Comparison of ENCODE assay signal across 8 mouse cellular contexts in the genomic region with DNA sequence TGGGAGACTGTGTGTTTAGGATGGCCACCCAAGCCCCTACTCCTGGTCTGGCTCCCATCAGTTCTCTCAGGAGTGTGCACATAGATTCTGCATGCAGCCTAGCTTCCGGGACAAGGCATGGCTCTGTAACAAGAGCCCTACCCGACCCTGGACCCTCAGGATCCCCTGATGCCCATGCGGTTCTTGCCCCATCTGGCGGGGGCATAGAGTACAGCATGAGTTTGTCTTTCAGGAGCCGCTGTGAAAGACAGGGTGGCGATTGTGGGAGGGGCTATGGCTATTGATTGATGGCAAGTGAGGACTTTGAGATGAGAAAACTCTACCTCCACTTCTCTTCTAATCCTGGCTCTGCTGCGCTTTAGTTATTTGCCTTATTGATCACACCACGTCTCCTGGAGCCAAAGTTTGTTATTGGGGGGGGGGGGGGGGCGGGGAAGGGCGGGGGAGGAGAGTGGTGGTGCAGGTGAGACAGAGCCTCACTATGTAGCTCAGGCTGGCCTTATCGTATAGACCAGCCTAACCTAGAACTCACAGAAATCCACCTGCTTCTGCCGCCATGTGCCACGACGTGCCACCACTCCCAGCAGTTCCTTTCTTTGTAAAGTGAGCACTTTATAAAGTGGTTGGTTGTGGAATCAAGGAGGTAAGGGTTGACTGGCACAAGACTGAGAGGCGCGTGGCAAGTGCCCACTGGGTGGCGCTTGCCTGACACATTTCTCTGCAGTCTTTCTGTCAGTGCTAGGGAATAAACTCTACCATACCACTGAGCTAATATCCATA. TPM values are rescaled to one million over a fixed set of nuclear protein-coding genes. Genes with fewer than 3 reads are reported as not detected.
A peak's percentile ranks its signal among the peaks of the same experiment; 100 is the strongest.
DNase-seq lines count a peak whose midpoint lies in the region; ATAC-seq and TF ChIP-seq lines count a peak whose summit lies in the region.

No protein-coding gene starts in this region.

- intact Hi-C loops in heart, adult 2 months (cut with DNase I), result loop anchor here (2.0 to 5.0 kb wide), 3 partner anchors 60 to 813 kb away; partner anchors contain the start of gene Ncapg

- no peak for TF ChIP-seq POLR2A in cortical plate, adult 2 months (IDR thresholded peaks at IDR 0.05; ENCODE audit: extremely low read depth, insufficient read depth, low read length)
- TF ChIP-seq POLR2A in heart, adult 2 months (IDR thresholded peaks at IDR 0.05; ENCODE audit: insufficient read depth, low read depth, low read length), result no peak

- no peaks in the 10 kb centered on the region for H3K4me1 ChIP-seq in cortical plate, adult 2 months (ENCODE audit: control insufficient read depth, insufficient read depth, low read length)
- H3K4me1 ChIP-seq in heart, adult 2 months (ENCODE audit: control insufficient read depth, insufficient read depth, low read length), result no peaks in the 10 kb centered on the region
- H3K4me1 ChIP-seq in kidney, embryonic 14.5 days (ENCODE audit: control insufficient read depth, insufficient read depth, low read length), result no peaks in the 10 kb centered on the region
- H3K4me1 ChIP-seq in limb, embryonic 12.5 days (replicated peaks), result no peaks in the 10 kb centered on the region
- H3K4me1 ChIP-seq in midbrain, embryonic 14.5 days (ENCODE audit: control insufficient read depth, insufficient read depth, low read length), result no peaks in the 10 kb centered on the region

- H3K27ac ChIP-seq in cortical plate, adult 2 months (ENCODE audit: insufficient read depth, low read length), result no peak overlapping the region
- H3K27ac ChIP-seq in heart, adult 2 months, result no peak overlapping the region
- H3K27ac ChIP-seq in kidney, embryonic 14.5 days (ENCODE audit: low read depth, low read length), result no peak overlapping the region
- no peak overlapping the region for H3K27ac ChIP-seq in limb, embryonic 12.5 days
- H3K27ac ChIP-seq in midbrain, embryonic 14.5 days (replicated peaks; ENCODE audit: low read depth, low read length), result no peak overlapping the region

- H3K4me2 ChIP-seq in kidney, embryonic 14.5 days (replicated peaks; ENCODE audit: low read depth, low read length), result no peak overlapping the region
- peak overlapping the region; percentile 1; the same call in 1 of the 2 replicates for H3K4me2 ChIP-seq in limb, embryonic 12.5 days
- H3K4me2 ChIP-seq in midbrain, embryonic 14.5 days (ENCODE audit: low read length), result peak overlapping the region; percentile 4; the same call in 1 of the 2 replicates

- peak; percentile 54 for DNase-seq in urinary bladder, postnatal 14 days (ENCODE audit: low spot score)
- DNase-seq in urinary bladder, adult 2 months (ENCODE audit: low spot score), result no peak
- peak; percentile 32 to 44 for DNase-seq in heart, adult 2 months
- DNase-seq in midbrain, embryonic 14.5 days, result peak; percentile 70
- peak; percentile 55 for DNase-seq in splenic B cell, adult 2 months (ENCODE audit: low read depth, low spot score)

- WGBS in heart, adult 2 months, result 6% methylated on average over 17 of the region's 17 CpGs
- WGBS in kidney, embryonic 14.5 days, result 7% methylated on average over 15 of the region's 17 CpGs
- 8% methylated on average over 16 of the region's 17 CpGs for WGBS in limb, embryonic 12.5 days
- WGBS in midbrain, embryonic 14.5 days, result 7% methylated on average over 15 of the region's 17 CpGs

- H3K27me3 ChIP-seq in heart, adult 2 months (ENCODE audit: control insufficient read depth, insufficient read depth, low read length), result no peaks in the 10 kb centered on the region
- no peaks in the 10 kb centered on the region for H3K27me3 ChIP-seq in kidney, embryonic 14.5 days (ENCODE audit: control insufficient read depth, insufficient read depth, low read length)
- no peaks in the 10 kb centered on the region for H3K27me3 ChIP-seq in limb, embryonic 12.5 days
- H3K27me3 ChIP-seq in midbrain, embryonic 14.5 days (ENCODE audit: control insufficient read depth, insufficient read depth, low read length), result no peaks in the 10 kb centered on the region
- no peaks in the 10 kb centered on the region for H3K27me3 ChIP-seq in splenic B cell, adult 2 months (ENCODE audit: control insufficient read depth, insufficient read depth, low read length, poor library complexity, severe bottlenecking)

- H3K9ac ChIP-seq in heart, adult 2 months (ENCODE audit: low read depth, low read length), result no peak overlapping the region
- H3K9ac ChIP-seq in kidney, embryonic 14.5 days (ENCODE audit: low read depth, low read length), result no peak overlapping the region
- no peak overlapping the region for H3K9ac ChIP-seq in limb, embryonic 12.5 days (replicated peaks)
- no peak overlapping the region for H3K9ac ChIP-seq in midbrain, embryonic 14.5 days (replicated peaks; ENCODE audit: low read length)

- no peaks in the 10 kb centered on the region for H3K79me2 ChIP-seq in heart, adult 2 months (replicated peaks; ENCODE audit: control insufficient read depth, insufficient read depth, low read length)

- no peak for TF ChIP-seq EP300 in heart, adult 2 months (IDR thresholded peaks at IDR 0.05; ENCODE audit: insufficient read depth, low read depth, low read length)

- H3K36me3 ChIP-seq in heart, adult 2 months (ENCODE audit: control insufficient read depth, insufficient read depth, low read length), result no peaks in the 10 kb centered on the region
- peaks cover 11% of the 10 kb centered on the region; the same call in 1 of the 2 replicates for H3K36me3 ChIP-seq in kidney, embryonic 14.5 days (ENCODE audit: control insufficient read depth, insufficient read depth, low read length)
- peaks cover 23% of the 10 kb centered on the region for H3K36me3 ChIP-seq in limb, embryonic 12.5 days
- peaks cover 15% of the 10 kb centered on the region for H3K36me3 ChIP-seq in midbrain, embryonic 14.5 days (ENCODE audit: control insufficient read depth, insufficient read depth, low read length)
- H3K36me3 ChIP-seq in splenic B cell, adult 2 months (ENCODE audit: control insufficient read depth, insufficient read depth, low read length, poor library complexity, severe bottlenecking), result 0 out of 2 replicates have a peak, but pooled peaks cover 2% of the 10 kb centered on the region

- H3K4me3 ChIP-seq in cortical plate, adult 2 months (ENCODE audit: insufficient read depth, low read length), result no peak overlapping the region
- no peak overlapping the region for H3K4me3 ChIP-seq in heart, adult 2 months
- H3K4me3 ChIP-seq in kidney, embryonic 14.5 days (ENCODE audit: low read length), result no peak overlapping the region
- H3K4me3 ChIP-seq in limb, embryonic 12.5 days (replicated peaks), result no peak overlapping the region
- no peak overlapping the region for H3K4me3 ChIP-seq in midbrain, embryonic 14.5 days (replicated peaks; ENCODE audit: low read depth, low read length)

- peak; percentile 86 for ATAC-seq in kidney, embryonic 14.5 days (ENCODE audit: low FRiP score, low TSS enrichment)
- ATAC-seq in limb, embryonic 12.5 days (ENCODE audit: insufficient number of reproducible peaks, insufficient read depth, low FRiP score, low TSS enrichment, low read depth), result peak; percentile 64
- ATAC-seq in midbrain, embryonic 14.5 days (ENCODE audit: low FRiP score, low TSS enrichment), result peak; percentile 64; the same call in 1 of the 2 replicates

- peak; percentile 70 for TF ChIP-seq CTCF in cortical plate, adult 2 months (IDR thresholded peaks at IDR 0.05; ENCODE audit: extremely low read depth, insufficient read depth, low read length)
- peak; percentile 67 for TF ChIP-seq CTCF in heart, adult 2 months (IDR thresholded peaks at IDR 0.05)

- H3K9me3 ChIP-seq in kidney, embryonic 14.5 days (ENCODE audit: control insufficient read depth, low read length), result no peaks in the 10 kb centered on the region
- no peaks in the 10 kb centered on the region for H3K9me3 ChIP-seq in limb, embryonic 12.5 days
- H3K9me3 ChIP-seq in midbrain, embryonic 14.5 days (ENCODE audit: control insufficient read depth, low read length), result no peaks in the 10 kb centered on the region

RNA-seq across cellular contexts. Expression of gene Med28, which starts 14.5 kb away (rescaled TPM):
- 104 and 119 TPM in 2 replicates for polyA plus RNA-seq in urinary bladder, adult 2 months (2012; rRNA removed)
- polyA plus RNA-seq in cortical plate, adult 2 months (2012; rRNA removed), result 128 and 130 TPM in 2 replicates
- 10 to 100 TPM; 56.1 to 62.8 TPM for total RNA-seq in heart, adult 2 months (2021)
- 56.7 and 68.3 TPM in 2 replicates for polyA plus RNA-seq in heart, adult 2 months (2012; rRNA removed)
- 265 and 309 TPM in 2 replicates for polyA plus RNA-seq in kidney, embryonic 14.5 days (2014; fragmentation: Nextera tagmentation; extraction: Ambion mirVana)
- polyA plus RNA-seq in limb, embryonic 12.5 days (2016; fragmentation: Nextera tagmentation; extraction: Ambion mirVana), result 281 and 287 TPM in 2 replicates
- polyA plus RNA-seq in midbrain, embryonic 14.5 days (2014; fragmentation: Nextera tagmentation; extraction: Ambion mirVana), result 288 and 301 TPM in 2 replicates

RNA-seq across cellular contexts. Expression of gene Lap3, which starts 41.3 kb away (rescaled TPM):
- polyA plus RNA-seq in urinary bladder, adult 2 months (2012; rRNA removed), result 34.2 and 40.0 TPM in 2 replicates
- polyA plus RNA-seq in cortical plate, adult 2 months (2012; rRNA removed), result 50.7 and 57.8 TPM in 2 replicates
- 100 to 1,000 TPM in 1 of 2 experiments, 10 to 100 TPM in 1; 98.4 to 107 TPM for total RNA-seq in heart, adult 2 months (2021)
- 24.0 and 32.9 TPM in 2 replicates for polyA plus RNA-seq in heart, adult 2 months (2012; rRNA removed)
- 88.3 and 112 TPM in 2 replicates for polyA plus RNA-seq in kidney, embryonic 14.5 days (2014; fragmentation: Nextera tagmentation; extraction: Ambion mirVana)
- polyA plus RNA-seq in limb, embryonic 12.5 days (2016; fragmentation: Nextera tagmentation; extraction: Ambion mirVana), result 86.7 and 88.1 TPM in 2 replicates
- polyA plus RNA-seq in midbrain, embryonic 14.5 days (2014; fragmentation: Nextera tagmentation; extraction: Ambion mirVana), result 25.8 and 36.3 TPM in 2 replicates
